Mouse (Mus musculus) myocyte (in vitro differentiated cells): ENCODE measurements around the gene Fhad1. TPM values are rescaled to one million over a fixed set of nuclear protein-coding genes. Genes with fewer than 3 reads are reported as not detected.
A peak's percentile ranks its signal among the peaks of the same experiment; 100 is the strongest.

ENCODE experiments used
- H3K27me3 ChIP-seq: one replicate; pipeline ENCODE4 v1.6.1; 2011; ENCODE audit not compliant: control insufficient read depth, insufficient read depth, insufficient read length
- H3K36me3 ChIP-seq: one replicate; pipeline ENCODE4 v1.6.1; 2011; ENCODE audit not compliant: control insufficient read depth, insufficient read depth
- H3K4me2 ChIP-seq: one replicate; pipeline ENCODE4 v1.6.1; 2011; ENCODE audit warnings: low read depth, control low read depth
- H3K4me3 ChIP-seq: one replicate; pipeline ENCODE4 v1.5.1; 2011; ENCODE audit warnings: mild to moderate bottlenecking, control low read depth, moderate library complexity
- H3K79me2 ChIP-seq: one replicate; pipeline ENCODE4 v1.6.1; 2011; ENCODE audit not compliant: control insufficient read depth, insufficient read depth
- H3ac ChIP-seq: one replicate; pipeline ENCODE4 v1.6.1; 2011; ENCODE audit not compliant: control insufficient read depth, insufficient read length
- CEBPB ChIP-seq: IDR thresholded peaks from 2 replicates; pipeline ENCODE4 v1.6.1; 2011; ENCODE audit warnings: mild to moderate bottlenecking, moderate library complexity; ENCODE audit not compliant: poor library complexity, insufficient read depth, severe bottlenecking
- E2F4 ChIP-seq: IDR thresholded peaks from one replicate; pipeline ENCODE4 v1.6.1; 2011; ENCODE audit warnings: mild to moderate bottlenecking, control low read depth, moderate library complexity; ENCODE audit not compliant: insufficient read depth
- MAX ChIP-seq: IDR thresholded peaks from one replicate; pipeline ENCODE4 v1.6.1; 2011; ENCODE audit warnings: low read depth, mild to moderate bottlenecking, control low read depth
- MYOD1 ChIP-seq, 3 experiments: IDR thresholded peaks; one replicate each; pipeline ENCODE4 v1.6.1; 2011; ENCODE audit warnings: control low read depth in 2 of 3, low read depth in 2 of 3, mild to moderate bottlenecking in 2 of 3, moderate library complexity in 1 of 3; ENCODE audit not compliant: insufficient read length in 2 of 3, control insufficient read depth in 1 of 3
- MYOG ChIP-seq, 3 experiments: IDR thresholded peaks; one replicate each; pipeline ENCODE4 v1.6.1; 2011; ENCODE audit warnings: control low read depth in 2 of 3, low read depth in 2 of 3, mild to moderate bottlenecking in 2 of 3; ENCODE audit not compliant: insufficient read length in 2 of 3, control insufficient read depth in 1 of 3, insufficient read depth in 1 of 3
- POLR2A ChIP-seq: IDR thresholded peaks from one replicate; pipeline ENCODE4 v1.6.1; 2011; ENCODE audit warnings: low read depth, mild to moderate bottlenecking, control low read depth, moderate library complexity; ENCODE audit not compliant: insufficient read length
- POLR2AphosphoS2 ChIP-seq: IDR thresholded peaks from one replicate; pipeline ENCODE4 v1.6.1; 2011; ENCODE audit warnings: low read depth, control low read depth; ENCODE audit not compliant: insufficient read length
- REST ChIP-seq: IDR thresholded peaks from one replicate; pipeline ENCODE4 v1.6.1; 2011; ENCODE audit warnings: mild to moderate bottlenecking, control low read depth, moderate library complexity; ENCODE audit not compliant: insufficient read depth, insufficient read length
- SRF ChIP-seq: IDR thresholded peaks from one replicate; pipeline ENCODE4 v1.6.1; 2011; ENCODE audit warnings: low read depth; ENCODE audit not compliant: control insufficient read depth, insufficient read length
- TCF12 ChIP-seq: IDR thresholded peaks from one replicate; pipeline ENCODE4 v1.6.1; 2011; ENCODE audit warnings: mild to moderate bottlenecking, control low read depth; ENCODE audit not compliant: poor library complexity, insufficient read depth, severe bottlenecking
- TCF3 ChIP-seq: IDR thresholded peaks from one replicate; pipeline ENCODE4 v1.6.1; 2011; ENCODE audit warnings: low read depth, control low read depth; ENCODE audit not compliant: insufficient read length
- USF1 ChIP-seq: IDR thresholded peaks from one replicate; pipeline ENCODE4 v1.6.1; 2011; ENCODE audit warnings: low read depth, mild to moderate bottlenecking, control low read depth, moderate library complexity
- polyA plus RNA-seq: library from polyadenylated mRNA; unstranded; fragments of >200 nt; fragmentation: generic; extraction: Trizol; gene quantifications from one replicate; pipeline ENCODE4 v1.2.1, GENCODE M21; 2012; ENCODE audit warnings: missing spikeins

Gene Fhad1
- polyA plus RNA-seq, 1 experiment, result 0.17 TPM

DNA sequence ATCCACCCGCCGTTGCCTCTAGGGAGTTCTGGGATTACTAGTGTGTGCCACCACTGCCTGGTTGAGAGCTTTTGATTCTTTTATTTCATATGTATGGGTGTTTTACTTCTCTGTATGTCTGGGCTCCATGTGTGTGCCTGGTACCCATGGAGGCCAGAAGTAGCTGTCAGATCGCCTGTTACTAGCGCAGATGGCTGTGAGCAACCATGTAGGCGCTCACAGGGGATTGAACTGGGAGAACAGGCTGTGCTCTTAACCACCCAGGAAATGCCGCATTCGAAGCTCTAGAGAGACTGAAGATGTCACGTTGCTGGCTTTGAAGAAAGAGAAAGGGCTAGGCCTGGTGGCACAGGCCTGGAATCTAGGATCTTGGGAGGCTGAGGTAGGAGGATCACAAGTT is 73.6 kb downstream of the Fhad1 start:
- Histone ChIP-seq H3K27me3 (peaks cover 4% of the 10 kb centered on the region), H3K4me3 (no peak overlapping the region), H3K36me3 (no peaks in the 10 kb centered on the region), H3K79me2 (no peaks in the 10 kb centered on the region), H3K4me2 (no peak overlapping the region), H3ac (no peak overlapping the region)
- TF ChIP-seq USF1, result no peak
- no peak for TF ChIP-seq MYOD1 (IDR thresholded peaks at IDR 0.05; ENCODE audit: control insufficient read depth in 1 of 3, insufficient read length in 2 of 3, low read depth in 2 of 3)
- no peak for TF ChIP-seq MAX
- no peak for TF ChIP-seq E2F4
- TF ChIP-seq CEBPB, result no peak
- TF ChIP-seq TCF12, result no peak
- no peak for TF ChIP-seq TCF3
- TF ChIP-seq MYOG (IDR thresholded peaks at IDR 0.05; ENCODE audit: control insufficient read depth in 1 of 3, insufficient read depth in 1 of 3, insufficient read length in 2 of 3, low read depth in 2 of 3), result no peak
- no peak for TF ChIP-seq POLR2AphosphoS2
- TF ChIP-seq POLR2A, result no peak
- no peak for TF ChIP-seq REST
- no peak for TF ChIP-seq SRF

DNA sequence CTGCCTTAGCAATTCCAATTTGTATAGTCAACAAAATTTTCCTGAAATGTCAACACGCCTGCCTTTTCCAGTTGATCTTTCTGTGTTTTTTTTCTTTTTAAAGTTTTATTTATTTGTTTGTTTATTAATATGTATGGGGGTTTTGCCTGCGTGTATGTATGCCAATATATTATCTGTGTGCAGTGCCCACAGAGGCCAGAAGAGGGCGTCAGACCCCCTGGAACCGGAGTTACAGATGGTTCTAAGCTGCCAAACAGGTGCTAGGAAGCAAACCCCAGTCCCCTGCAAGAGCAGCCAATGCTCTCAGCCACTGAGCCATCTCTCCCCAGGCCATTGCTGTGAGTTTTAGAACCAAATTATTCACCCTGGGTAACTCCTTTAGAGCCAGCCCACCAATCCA is 76.3 kb downstream of the Fhad1 start:
- TF ChIP-seq MAX, result no peak
- no peak for TF ChIP-seq USF1
- no peak for TF ChIP-seq E2F4
- no peak for TF ChIP-seq TCF3
- TF ChIP-seq POLR2AphosphoS2, result no peak
- no peak overlapping the region for H3K4me3 ChIP-seq
- H3ac ChIP-seq, result no peak overlapping the region
- no peaks in the 10 kb centered on the region for H3K27me3 ChIP-seq
- no peaks in the 10 kb centered on the region for H3K36me3 ChIP-seq
- H3K79me2 ChIP-seq, result no peaks in the 10 kb centered on the region
- H3K4me2 ChIP-seq, result no peak overlapping the region

DNA sequence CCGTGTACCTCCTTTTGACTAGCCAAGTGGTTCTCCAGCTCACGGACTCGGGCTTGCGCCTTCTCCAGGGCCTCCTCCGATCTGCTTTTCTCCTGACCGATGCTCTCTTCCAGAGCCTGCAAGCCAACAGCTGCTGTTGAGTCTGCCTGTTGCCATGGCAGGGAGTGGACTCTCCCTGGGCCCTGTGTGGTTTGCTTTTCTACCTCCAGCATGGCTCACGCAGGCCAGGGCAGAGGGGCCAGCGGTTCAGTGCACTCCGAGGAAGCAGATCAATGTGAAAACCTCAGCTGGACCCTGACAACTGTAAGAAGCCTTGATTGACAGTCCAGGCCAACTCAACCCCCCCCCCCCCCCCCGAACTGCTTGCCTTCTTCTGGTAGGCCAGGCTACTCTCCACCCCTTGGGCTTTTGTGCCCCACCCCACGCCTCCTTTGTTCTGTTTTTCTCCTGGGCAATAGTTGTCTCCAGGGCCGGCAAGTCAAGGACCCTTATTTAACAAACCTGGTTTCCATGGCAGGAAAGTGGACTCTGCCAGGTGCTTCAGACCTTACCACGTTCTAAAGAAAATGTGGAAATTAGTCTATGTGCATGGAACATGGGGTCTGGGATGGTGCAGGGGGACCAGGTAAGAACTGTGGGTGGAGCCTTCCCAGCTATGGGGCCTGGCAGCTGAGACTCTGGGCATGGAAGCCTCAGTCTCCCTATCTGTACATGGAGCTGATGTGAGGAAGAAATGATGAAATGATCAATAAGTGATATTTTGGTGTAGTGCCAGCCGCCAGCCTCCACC is 81.9 kb downstream of the Fhad1 start:
- H3K4me2 ChIP-seq, result no peak overlapping the region
- H3K79me2 ChIP-seq, result no peaks in the 10 kb centered on the region
- no peaks in the 10 kb centered on the region for H3K36me3 ChIP-seq
- H3K4me3 ChIP-seq, result no peak overlapping the region
- TF ChIP-seq MYOD1 (IDR thresholded peaks at IDR 0.05; ENCODE audit: control insufficient read depth in 1 of 3, insufficient read length in 2 of 3, low read depth in 2 of 3) (no peak), MYOG (IDR thresholded peaks at IDR 0.05; ENCODE audit: control insufficient read depth in 1 of 3, insufficient read depth in 1 of 3, insufficient read length in 2 of 3, low read depth in 2 of 3) (peak in 1 of 3 experiments; percentile 56)
- no peak overlapping the region for H3ac ChIP-seq
- H3K27me3 ChIP-seq, result no peaks in the 10 kb centered on the region

DNA sequence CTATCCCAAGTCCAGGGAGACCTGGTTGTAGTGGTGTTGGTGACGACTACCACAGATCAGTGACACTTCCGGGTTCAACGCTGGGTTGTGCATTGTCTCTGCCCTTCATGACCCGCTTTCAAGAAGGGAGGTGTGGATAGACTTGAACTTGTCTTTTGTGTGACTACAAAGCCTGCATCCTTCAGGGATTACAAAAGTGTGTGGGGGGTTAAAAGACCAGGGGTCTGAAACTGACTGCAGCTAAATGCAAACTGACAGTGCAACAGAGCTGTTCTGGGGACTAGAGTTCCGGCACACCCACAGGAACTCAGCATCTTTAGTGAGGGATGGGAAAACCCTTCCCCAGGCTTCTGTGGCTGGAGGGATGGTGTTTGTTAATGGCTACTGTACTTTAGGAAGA is 83.4 kb downstream of the Fhad1 start:
- Histone ChIP-seq H3ac (no peak overlapping the region), H3K4me2 (no peak overlapping the region), H3K4me3 (no peak overlapping the region), H3K36me3 (no peaks in the 10 kb centered on the region), H3K79me2 (no peaks in the 10 kb centered on the region), H3K27me3 (no peaks in the 10 kb centered on the region)
- TF ChIP-seq POLR2A, result no peak
- TF ChIP-seq E2F4, result no peak
- TF ChIP-seq SRF, result no peak
- TF ChIP-seq CEBPB, result no peak
- TF ChIP-seq MYOG (IDR thresholded peaks at IDR 0.05; ENCODE audit: control insufficient read depth in 1 of 3, insufficient read depth in 1 of 3, insufficient read length in 2 of 3, low read depth in 2 of 3), result no peak
- no peak for TF ChIP-seq REST
- TF ChIP-seq MAX, result no peak
- TF ChIP-seq POLR2AphosphoS2, result no peak
- TF ChIP-seq MYOD1 (IDR thresholded peaks at IDR 0.05; ENCODE audit: control insufficient read depth in 1 of 3, insufficient read length in 2 of 3, low read depth in 2 of 3), result no peak
- no peak for TF ChIP-seq USF1
- TF ChIP-seq TCF3, result no peak
- TF ChIP-seq TCF12, result no peak

DNA sequence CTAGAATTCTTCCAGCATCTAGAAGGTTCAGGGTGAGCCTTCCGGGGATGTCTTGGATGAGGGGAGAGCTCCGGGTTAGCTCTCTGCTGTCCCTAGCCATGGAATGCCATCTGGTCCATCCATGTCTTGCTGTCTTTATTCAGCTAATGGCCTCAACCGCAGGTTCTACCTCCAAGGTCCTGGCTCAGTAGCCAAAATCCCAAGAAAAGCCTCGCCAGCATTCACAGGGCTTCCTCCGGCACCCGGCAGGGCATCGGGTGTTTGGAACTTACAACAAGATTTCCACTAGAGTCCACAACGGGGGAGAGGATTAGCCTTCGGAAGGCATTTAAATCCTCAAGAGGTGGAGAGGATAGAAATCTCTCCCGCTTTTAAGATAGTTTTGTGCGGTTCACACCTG is 84.9 kb downstream of the Fhad1 start:
- H3K27me3 ChIP-seq, result no peaks in the 10 kb centered on the region
- H3ac ChIP-seq, result no peak overlapping the region
- no peaks in the 10 kb centered on the region for H3K36me3 ChIP-seq
- H3K79me2 ChIP-seq, result no peaks in the 10 kb centered on the region
- H3K4me3 ChIP-seq, result no peak overlapping the region
- H3K4me2 ChIP-seq, result no peak overlapping the region
- TF ChIP-seq MYOD1 (IDR thresholded peaks at IDR 0.05; ENCODE audit: control insufficient read depth in 1 of 3, insufficient read length in 2 of 3, low read depth in 2 of 3) (no peak), REST (no peak)
